Mouse (Mus musculus): Measurements from ENCODE around the gene Prom1. TPM values are rescaled to one million over a fixed set of nuclear protein-coding genes. Genes with fewer than 3 reads are reported as not detected.

Gene Prom1
- polyA plus RNA-seq, 1 experiment = 61.8 TPM

GRCm38 (mm10) chr5:44113138-44113537 is 11.3 kb upstream of the Prom1 start:
- Histone ChIP-seq H3K4me3 (ENCODE audit: control insufficient read depth, low read depth, low read length) (no peak overlapping the region), H3K36me3 (ENCODE audit: control insufficient read depth, insufficient read depth, low read length) (no peaks in the 10 kb centered on the region), H3K27ac (ENCODE audit: control insufficient read depth, insufficient read depth, low read depth, low read length) (no peak overlapping the region), H3K27me3 (ENCODE audit: control insufficient read depth, insufficient read depth, low read length) (no peaks in the 10 kb centered on the region), H3K4me1 (ENCODE audit: control insufficient read depth, insufficient read depth, low read length) (no peaks in the 10 kb centered on the region)
- TF ChIP-seq CTCF (IDR thresholded peaks at IDR 0.05; ENCODE audit: control insufficient read depth, insufficient read depth, insufficient replicate concordance, low read depth, low read length) = no peak
- TF ChIP-seq POLR2A (IDR thresholded peaks at IDR 0.05; ENCODE audit: control insufficient read depth, low read depth, low read length) = no peak

GRCm38 (mm10) chr5:44109121-44109520 is 7.3 kb upstream of the Prom1 start:
- H3K27me3 ChIP-seq (ENCODE audit: control insufficient read depth, insufficient read depth, low read length) = no peaks in the 10 kb centered on the region
- H3K27ac ChIP-seq (ENCODE audit: control insufficient read depth, insufficient read depth, low read depth, low read length) = no peak overlapping the region
- no peaks in the 10 kb centered on the region for H3K36me3 ChIP-seq (ENCODE audit: control insufficient read depth, insufficient read depth, low read length)
- no peak for TF ChIP-seq CTCF (IDR thresholded peaks at IDR 0.05; ENCODE audit: control insufficient read depth, insufficient read depth, insufficient replicate concordance, low read depth, low read length)
- H3K4me3 ChIP-seq (ENCODE audit: control insufficient read depth, low read depth, low read length) = no peak overlapping the region
- H3K4me1 ChIP-seq (ENCODE audit: control insufficient read depth, insufficient read depth, low read length) = no peaks in the 10 kb centered on the region

GRCm38 (mm10) chr5:44108125-44108524 is 6.3 kb upstream of the Prom1 start:
- Histone ChIP-seq H3K27me3 (ENCODE audit: control insufficient read depth, insufficient read depth, low read length) (no peaks in the 10 kb centered on the region), H3K4me3 (ENCODE audit: control insufficient read depth, low read depth, low read length) (no peak overlapping the region), H3K27ac (ENCODE audit: control insufficient read depth, insufficient read depth, low read depth, low read length) (no peak overlapping the region), H3K36me3 (ENCODE audit: control insufficient read depth, insufficient read depth, low read length) (no peaks in the 10 kb centered on the region), H3K4me1 (ENCODE audit: control insufficient read depth, insufficient read depth, low read length) (no peaks in the 10 kb centered on the region)
- TF ChIP-seq POLR2A (IDR thresholded peaks at IDR 0.05; ENCODE audit: control insufficient read depth, low read depth, low read length) (no peak), CTCF (IDR thresholded peaks at IDR 0.05; ENCODE audit: control insufficient read depth, insufficient read depth, insufficient replicate concordance, low read depth, low read length) (no peak)

GRCm38 (mm10) chr5:44105192-44105591 is 3.4 kb upstream of the Prom1 start:
- Histone ChIP-seq H3K36me3 (ENCODE audit: control insufficient read depth, insufficient read depth, low read length) (no peaks in the 10 kb centered on the region), H3K27me3 (ENCODE audit: control insufficient read depth, insufficient read depth, low read length) (no peaks in the 10 kb centered on the region), H3K4me3 (ENCODE audit: control insufficient read depth, low read depth, low read length) (no peak overlapping the region), H3K27ac (ENCODE audit: control insufficient read depth, insufficient read depth, low read depth, low read length) (no peak overlapping the region), H3K4me1 (ENCODE audit: control insufficient read depth, insufficient read depth, low read length) (peaks cover 15% of the 10 kb centered on the region)
- TF ChIP-seq POLR2A (IDR thresholded peaks at IDR 0.05; ENCODE audit: control insufficient read depth, low read depth, low read length) (no peak), CTCF (IDR thresholded peaks at IDR 0.05; ENCODE audit: control insufficient read depth, insufficient read depth, insufficient replicate concordance, low read depth, low read length) (no peak)

GRCm38 (mm10) chr5:44104686-44105085 is 2.9 kb upstream of the Prom1 start:
- no peak for TF ChIP-seq POLR2A (IDR thresholded peaks at IDR 0.05; ENCODE audit: control insufficient read depth, low read depth, low read length)
- TF ChIP-seq CTCF (IDR thresholded peaks at IDR 0.05; ENCODE audit: control insufficient read depth, insufficient read depth, insufficient replicate concordance, low read depth, low read length) = no peak
- Histone ChIP-seq H3K27ac (ENCODE audit: control insufficient read depth, insufficient read depth, low read depth, low read length) (no peak overlapping the region), H3K36me3 (ENCODE audit: control insufficient read depth, insufficient read depth, low read length) (no peaks in the 10 kb centered on the region), H3K4me3 (ENCODE audit: control insufficient read depth, low read depth, low read length) (no peak overlapping the region), H3K27me3 (ENCODE audit: control insufficient read depth, insufficient read depth, low read length) (no peaks in the 10 kb centered on the region), H3K4me1 (ENCODE audit: control insufficient read depth, insufficient read depth, low read length) (peaks cover 17% of the 10 kb centered on the region)

GRCm38 (mm10) chr5:44104120-44104519 is 2.3 kb upstream of the Prom1 start:
- Histone ChIP-seq H3K4me3 (ENCODE audit: control insufficient read depth, low read depth, low read length) (no peak overlapping the region), H3K27ac (ENCODE audit: control insufficient read depth, insufficient read depth, low read depth, low read length) (no peak overlapping the region), H3K4me1 (ENCODE audit: control insufficient read depth, insufficient read depth, low read length) (peaks cover 19% of the 10 kb centered on the region), H3K27me3 (ENCODE audit: control insufficient read depth, insufficient read depth, low read length) (no peaks in the 10 kb centered on the region), H3K36me3 (ENCODE audit: control insufficient read depth, insufficient read depth, low read length) (no peaks in the 10 kb centered on the region)
- TF ChIP-seq POLR2A (IDR thresholded peaks at IDR 0.05; ENCODE audit: control insufficient read depth, low read depth, low read length) = no peak
- TF ChIP-seq CTCF (IDR thresholded peaks at IDR 0.05; ENCODE audit: control insufficient read depth, insufficient read depth, insufficient replicate concordance, low read depth, low read length) = no peak

GRCm38 (mm10) chr5:44103121-44103520 is 1.3 kb upstream of the Prom1 start:
- Histone ChIP-seq H3K4me3 (ENCODE audit: control insufficient read depth, low read depth, low read length) (no peak overlapping the region), H3K27ac (ENCODE audit: control insufficient read depth, insufficient read depth, low read depth, low read length) (no peak overlapping the region), H3K36me3 (ENCODE audit: control insufficient read depth, insufficient read depth, low read length) (no peaks in the 10 kb centered on the region), H3K4me1 (ENCODE audit: control insufficient read depth, insufficient read depth, low read length) (peaks cover 19% of the 10 kb centered on the region), H3K27me3 (ENCODE audit: control insufficient read depth, insufficient read depth, low read length) (no peaks in the 10 kb centered on the region)
- TF ChIP-seq POLR2A (IDR thresholded peaks at IDR 0.05; ENCODE audit: control insufficient read depth, low read depth, low read length) (no peak), CTCF (IDR thresholded peaks at IDR 0.05; ENCODE audit: control insufficient read depth, insufficient read depth, insufficient replicate concordance, low read depth, low read length) (no peak)

Measured in testis, adult 2 months (tissue).